Mouse (Mus musculus): ENCODE measurements around the gene Fbln2. TPM values are rescaled to one million over a fixed set of nuclear protein-coding genes. Genes with fewer than 3 reads are reported as not detected.

Fbln2 gene
- polyA plus RNA-seq, 1 experiment from 2014 or later = 156 TPM

DNA sequence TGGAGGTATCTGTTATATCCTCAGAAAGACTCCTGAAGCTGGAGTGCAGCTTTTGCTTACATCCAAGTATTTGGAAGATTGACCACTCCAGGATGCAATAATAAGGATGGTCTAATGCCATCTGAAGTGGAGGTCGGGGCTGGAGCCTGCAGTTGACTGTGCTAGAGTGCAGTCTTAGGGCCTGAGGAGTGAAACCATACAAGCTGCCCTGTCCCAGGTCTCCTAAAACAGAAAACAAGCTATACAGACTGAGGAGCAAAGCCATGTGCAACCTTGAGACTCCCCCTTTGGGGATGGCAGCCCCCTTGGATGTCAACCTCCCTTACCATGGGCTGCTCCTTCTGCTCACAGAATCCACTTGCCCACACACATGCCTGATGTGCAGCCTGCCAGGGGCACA lies 76.7 kb downstream of the Fbln2 start:
- H3K27ac ChIP-seq = no peak overlapping the region
- 54% methylated on average over 1 of the region's 1 CpGs for WGBS
- H3K9ac ChIP-seq = no peak overlapping the region
- no peak for ATAC-seq (replicated peaks; ENCODE audit: insufficient number of reproducible peaks, insufficient read depth, low FRiP score, low read depth)
- no peaks in the 10 kb centered on the region for H3K36me3 ChIP-seq
- no peaks in the 10 kb centered on the region for H3K9me3 ChIP-seq (replicated peaks)
- H3K27me3 ChIP-seq = peaks cover 99% of the 10 kb centered on the region
- H3K4me2 ChIP-seq = no peak overlapping the region
- H3K4me3 ChIP-seq = no peak overlapping the region
- H3K4me1 ChIP-seq (replicated peaks) = peaks cover 12% of the 10 kb centered on the region

DNA sequence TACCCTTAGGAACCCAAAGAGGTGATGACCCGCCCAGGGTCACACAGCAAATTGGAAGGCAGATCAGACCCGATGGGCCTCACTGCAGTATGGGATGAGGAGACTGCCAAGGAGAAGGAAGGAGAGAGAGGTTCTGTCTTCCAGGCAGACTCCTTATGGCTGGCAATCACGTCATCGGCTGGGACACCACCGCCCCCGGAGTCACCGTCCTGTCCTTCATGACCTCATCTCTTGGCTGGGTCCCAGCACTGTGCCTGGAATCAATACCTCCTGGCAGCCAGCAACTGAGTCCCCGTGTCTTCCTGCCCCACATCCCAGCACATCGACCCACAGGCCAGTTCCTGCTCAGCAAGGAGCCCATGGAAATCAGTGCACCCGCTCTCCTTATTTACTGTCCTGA lies 78.7 kb downstream of the Fbln2 start:
- H3K27ac ChIP-seq = no peak overlapping the region

DNA sequence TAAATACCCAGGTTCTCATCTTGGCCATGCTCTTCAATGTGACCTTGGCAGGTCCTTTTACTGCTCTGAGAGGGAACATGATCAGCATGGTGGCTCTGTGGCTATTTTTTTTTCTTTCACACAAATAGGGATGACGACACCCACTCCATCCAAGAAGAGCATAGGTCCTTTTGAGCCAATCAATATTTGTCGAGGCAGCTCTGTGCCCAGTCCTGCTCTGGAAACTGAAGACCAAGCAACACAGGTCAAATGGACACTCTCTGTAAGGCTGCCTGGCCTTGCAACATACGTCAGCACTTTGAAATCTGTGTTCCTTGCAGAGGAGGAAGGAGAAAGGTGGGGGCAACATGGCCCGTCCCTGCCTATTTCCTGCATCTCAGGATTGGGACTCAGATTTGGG lies 83.2 kb downstream of the Fbln2 start:
- no peaks in the 10 kb centered on the region for H3K36me3 ChIP-seq
- no peak overlapping the region for H3K9ac ChIP-seq
- ATAC-seq (replicated peaks; ENCODE audit: insufficient number of reproducible peaks, insufficient read depth, low FRiP score, low read depth) = no peak
- 64% methylated on average over 4 of the region's 4 CpGs for WGBS
- no peak overlapping the region for H3K4me2 ChIP-seq
- H3K27me3 ChIP-seq = peaks cover 88% of the 10 kb centered on the region
- H3K4me3 ChIP-seq = no peak overlapping the region
- no peak overlapping the region for H3K27ac ChIP-seq
- 0 out of 2 replicates have a peak, but pooled peaks cover 2% of the 10 kb centered on the region for H3K4me1 ChIP-seq (replicated peaks)
- no peaks in the 10 kb centered on the region for H3K9me3 ChIP-seq (replicated peaks)

More for the DNA sequence above, 78.7 kb downstream of the Fbln2 start:
- H3K4me1 ChIP-seq (replicated peaks) = peaks cover under 1% of the 10 kb centered on the region; the same call in 1 of the 2 replicates
- H3K27me3 ChIP-seq = peaks cover 96% of the 10 kb centered on the region
- no peak overlapping the region for H3K4me2 ChIP-seq
- no peaks in the 10 kb centered on the region for H3K36me3 ChIP-seq
- no peaks in the 10 kb centered on the region for H3K9me3 ChIP-seq (replicated peaks)
- H3K4me3 ChIP-seq = no peak overlapping the region
- WGBS = 58% methylated on average over 10 of the region's 10 CpGs
- no peak overlapping the region for H3K9ac ChIP-seq
- no peak for ATAC-seq (replicated peaks; ENCODE audit: insufficient number of reproducible peaks, insufficient read depth, low FRiP score, low read depth)

DNA sequence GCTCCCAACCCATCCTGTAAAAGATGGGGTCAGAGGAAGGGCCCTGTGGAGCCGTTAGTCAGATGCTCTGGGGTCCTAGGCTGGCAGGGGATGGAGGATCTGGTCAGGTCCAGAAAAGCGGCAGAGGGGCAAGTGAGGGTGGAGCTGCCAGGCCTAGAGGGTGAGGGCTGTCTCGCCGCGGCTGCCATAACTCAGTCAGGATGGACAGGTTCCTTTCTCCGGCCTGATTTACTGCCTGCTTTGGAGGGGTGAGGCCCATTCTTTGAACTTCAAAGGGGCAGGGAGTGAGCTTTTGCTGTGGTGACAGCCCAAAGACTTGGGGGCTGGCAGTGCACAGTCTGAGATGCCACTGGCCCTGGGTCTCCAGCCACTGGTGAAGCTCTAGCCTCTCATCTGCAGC lies 86.6 kb downstream of the Fbln2 start:
- Histone ChIP-seq H3K9me3 (replicated peaks) (no peaks in the 10 kb centered on the region), H3K4me1 (replicated peaks) (0 out of 2 replicates have a peak, but pooled peaks cover 9% of the 10 kb centered on the region), H3K4me2 (no peak overlapping the region), H3K4me3 (no peak overlapping the region), H3K27me3 (peaks cover 71% of the 10 kb centered on the region), H3K9ac (no peak overlapping the region), H3K36me3 (no peaks in the 10 kb centered on the region), H3K27ac (no peak overlapping the region)
- 50% methylated on average over 6 of the region's 6 CpGs for WGBS
- ATAC-seq (replicated peaks; ENCODE audit: insufficient number of reproducible peaks, insufficient read depth, low FRiP score, low read depth) = no peak

DNA sequence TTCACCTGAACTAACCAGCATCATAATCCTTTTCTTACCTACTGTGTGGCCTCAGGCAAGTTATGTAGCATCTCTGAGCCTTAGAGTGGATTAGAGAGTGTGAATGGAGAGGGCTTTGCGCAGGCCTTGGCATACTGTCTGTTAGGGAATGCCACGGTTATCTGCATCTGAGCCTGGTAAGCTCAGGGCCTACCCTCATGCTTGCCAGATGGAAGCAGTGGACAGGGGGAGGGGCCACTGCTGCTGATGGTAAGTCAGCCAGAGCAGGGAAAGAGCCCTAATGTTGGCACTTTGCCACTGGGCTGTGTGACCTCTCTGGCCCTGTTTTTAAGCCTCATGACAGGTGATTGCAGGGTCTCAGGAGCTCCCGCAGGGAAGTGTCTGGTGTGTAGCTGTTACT lies 87.8 kb downstream of the Fbln2 start:
- peaks cover 61% of the 10 kb centered on the region for H3K27me3 ChIP-seq
- 0 out of 2 replicates have a peak, but pooled peaks cover 9% of the 10 kb centered on the region for H3K4me1 ChIP-seq (replicated peaks)
- peak; percentile 44; the same call in 1 of the 2 replicates for ATAC-seq (replicated peaks; ENCODE audit: insufficient number of reproducible peaks, insufficient read depth, low FRiP score, low read depth)
- no peak overlapping the region for H3K4me3 ChIP-seq
- H3K9ac ChIP-seq = no peak overlapping the region
- no peak overlapping the region for H3K4me2 ChIP-seq
- WGBS = 38% methylated on average over 3 of the region's 3 CpGs
- no peak overlapping the region for H3K27ac ChIP-seq
- H3K9me3 ChIP-seq (replicated peaks) = no peaks in the 10 kb centered on the region
- H3K36me3 ChIP-seq = no peaks in the 10 kb centered on the region

DNA sequence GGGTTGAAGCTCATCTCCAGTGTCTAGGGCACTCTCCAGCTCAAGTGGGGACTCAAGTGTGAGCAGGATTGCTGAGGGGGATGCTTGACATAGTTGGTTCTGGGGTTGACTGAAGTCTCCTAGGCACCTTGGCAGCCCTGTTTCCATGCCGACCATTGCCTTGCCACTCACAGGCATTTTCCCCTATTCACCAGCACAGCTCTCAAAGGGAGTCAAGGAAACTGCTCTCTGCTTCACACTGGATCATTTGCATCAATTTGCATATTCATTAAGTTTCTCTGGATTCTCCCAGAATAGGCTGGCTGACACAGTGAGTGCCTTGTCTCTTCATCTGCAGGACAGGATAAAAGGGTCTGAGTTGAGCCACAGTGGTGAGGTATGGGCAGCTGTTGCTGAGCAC lies 89.6 kb downstream of the Fbln2 start:
- no peak for ATAC-seq (replicated peaks; ENCODE audit: insufficient number of reproducible peaks, insufficient read depth, low FRiP score, low read depth)
- Histone ChIP-seq H3K36me3 (no peaks in the 10 kb centered on the region), H3K4me3 (no peak overlapping the region), H3K4me1 (replicated peaks) (0 out of 2 replicates have a peak, but pooled peaks cover 9% of the 10 kb centered on the region), H3K4me2 (no peak overlapping the region), H3K27me3 (peaks cover 46% of the 10 kb centered on the region), H3K9ac (no peak overlapping the region), H3K9me3 (replicated peaks) (no peaks in the 10 kb centered on the region), H3K27ac (no peak overlapping the region)
- WGBS = 35% methylated on average over 1 of the region's 1 CpGs

DNA sequence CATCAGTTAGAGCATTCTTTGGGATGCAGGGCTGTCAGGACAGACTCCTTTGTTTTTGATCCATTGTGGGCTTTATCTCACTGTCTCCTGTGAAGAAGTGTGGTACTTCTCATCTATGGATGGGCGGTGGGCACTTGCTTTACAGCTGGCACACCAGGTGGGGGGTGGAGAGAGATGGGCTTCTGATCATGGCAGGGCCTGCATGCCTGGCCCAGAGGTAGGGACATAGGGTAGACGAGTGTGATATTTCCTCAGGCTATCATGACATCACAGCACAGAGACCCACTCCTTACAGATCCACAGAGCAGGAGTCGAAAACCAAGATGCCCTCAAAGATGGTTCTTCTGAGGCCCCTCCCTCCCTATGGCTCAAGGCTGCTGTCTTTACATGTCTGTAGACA lies 90.1 kb downstream of the Fbln2 start:
- H3K9ac ChIP-seq = no peak overlapping the region
- no peak for ATAC-seq (replicated peaks; ENCODE audit: insufficient number of reproducible peaks, insufficient read depth, low FRiP score, low read depth)
- WGBS = 83% methylated on average over 3 of the region's 3 CpGs
- H3K4me1 ChIP-seq (replicated peaks) = 0 out of 2 replicates have a peak, but pooled peaks cover 9% of the 10 kb centered on the region
- H3K27ac ChIP-seq = no peak overlapping the region
- H3K27me3 ChIP-seq = peaks cover 45% of the 10 kb centered on the region
- no peak overlapping the region for H3K4me2 ChIP-seq
- no peaks in the 10 kb centered on the region for H3K36me3 ChIP-seq
- H3K9me3 ChIP-seq (replicated peaks) = no peaks in the 10 kb centered on the region
- no peak overlapping the region for H3K4me3 ChIP-seq

DNA sequence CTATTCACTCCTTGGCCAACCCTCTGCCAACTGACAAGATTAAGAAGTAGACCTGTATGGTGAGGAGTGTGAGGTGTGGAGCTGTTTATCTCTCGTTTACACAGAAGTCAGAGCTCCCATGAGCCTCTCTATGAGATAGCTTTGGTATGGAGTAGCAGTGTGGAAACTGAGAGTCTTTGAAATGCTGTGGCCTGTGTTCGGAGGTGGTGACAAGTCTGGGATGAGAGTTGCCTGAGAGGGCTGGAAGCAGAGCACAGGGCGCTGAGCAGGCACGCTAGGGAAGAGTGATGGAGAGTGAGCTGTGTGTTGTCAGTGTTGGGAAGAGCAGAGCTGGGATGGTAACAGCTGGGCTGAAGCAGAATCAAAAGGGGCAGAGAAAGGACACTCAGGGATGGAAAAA lies 91.9 kb downstream of the Fbln2 start:
- no peak overlapping the region for H3K27ac ChIP-seq
- H3K4me2 ChIP-seq = no peak overlapping the region
- H3K27me3 ChIP-seq = peaks cover 32% of the 10 kb centered on the region
- no peak overlapping the region for H3K4me3 ChIP-seq
- no peak; the same call in 1 of the 2 replicates for ATAC-seq (replicated peaks; ENCODE audit: insufficient number of reproducible peaks, insufficient read depth, low FRiP score, low read depth)
- H3K36me3 ChIP-seq = no peaks in the 10 kb centered on the region
- no peak overlapping the region for H3K9ac ChIP-seq
- 21% methylated on average over 4 of the region's 4 CpGs for WGBS
- H3K9me3 ChIP-seq (replicated peaks) = no peaks in the 10 kb centered on the region
- 0 out of 2 replicates have a peak, but pooled peaks cover 9% of the 10 kb centered on the region for H3K4me1 ChIP-seq (replicated peaks)

DNA sequence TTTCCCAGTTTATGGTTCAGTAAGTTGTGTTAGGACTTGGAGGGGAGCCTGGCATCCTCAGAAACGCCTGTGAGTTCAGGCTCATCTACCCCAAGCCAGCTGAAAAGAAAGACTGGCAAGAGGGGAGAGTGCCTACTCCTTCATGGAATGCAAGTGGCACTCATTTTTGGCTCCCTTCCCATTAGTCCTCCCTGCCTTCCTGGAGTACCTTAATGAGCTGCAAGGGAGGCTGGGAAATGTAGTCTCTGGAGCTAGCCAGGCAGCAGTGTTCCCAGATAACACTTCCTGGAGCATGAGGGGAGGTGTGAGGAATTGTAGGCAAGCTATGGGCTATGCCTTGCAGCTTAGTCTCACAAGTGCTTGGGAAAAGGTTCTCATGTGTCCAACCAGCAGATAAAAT lies 95.7 kb downstream of the Fbln2 start:
- Histone ChIP-seq H3K4me2 (no peak overlapping the region), H3K9ac (no peak overlapping the region), H3K4me3 (no peak overlapping the region), H3K36me3 (no peaks in the 10 kb centered on the region), H3K27ac (no peak overlapping the region), H3K27me3 (peaks cover 10% of the 10 kb centered on the region), H3K4me1 (replicated peaks) (0 out of 2 replicates have a peak, but pooled peaks cover 7% of the 10 kb centered on the region), H3K9me3 (replicated peaks) (no peaks in the 10 kb centered on the region)
- no peak for ATAC-seq (replicated peaks; ENCODE audit: insufficient number of reproducible peaks, insufficient read depth, low FRiP score, low read depth)
- WGBS = 47% methylated on average over 1 of the region's 1 CpGs

DNA sequence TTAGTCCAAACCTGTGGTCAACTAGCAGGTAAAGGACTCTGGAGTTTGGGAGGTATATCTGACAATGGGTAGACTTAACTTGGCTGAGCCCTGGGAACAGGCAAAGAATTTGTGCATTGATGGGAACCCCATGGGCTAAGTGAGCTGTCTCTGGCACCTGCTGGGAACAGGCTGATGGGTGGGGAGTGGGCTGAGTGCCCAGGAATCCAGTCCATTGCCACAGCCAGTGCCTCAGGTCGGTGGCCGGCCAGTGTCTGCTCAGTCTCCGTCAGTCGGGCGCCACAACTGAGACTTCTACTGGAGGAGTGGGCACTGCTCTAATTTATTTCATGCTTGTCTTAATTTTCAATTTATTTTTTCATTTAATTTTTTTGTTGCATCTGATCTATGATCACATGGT lies 98.9 kb downstream of the Fbln2 start:
- 75% methylated on average over 5 of the region's 5 CpGs for WGBS
- no peak overlapping the region for H3K4me3 ChIP-seq
- no peak overlapping the region for H3K9ac ChIP-seq
- peaks cover 10% of the 10 kb centered on the region for H3K27me3 ChIP-seq
- no peak for ATAC-seq (replicated peaks; ENCODE audit: insufficient number of reproducible peaks, insufficient read depth, low FRiP score, low read depth)
- H3K36me3 ChIP-seq = no peaks in the 10 kb centered on the region
- H3K4me2 ChIP-seq = no peak overlapping the region
- H3K27ac ChIP-seq = no peak overlapping the region
- H3K9me3 ChIP-seq (replicated peaks) = peaks cover 4% of the 10 kb centered on the region; the same call in 1 of the 2 replicates
- no peaks in the 10 kb centered on the region for H3K4me1 ChIP-seq (replicated peaks)

DNA sequence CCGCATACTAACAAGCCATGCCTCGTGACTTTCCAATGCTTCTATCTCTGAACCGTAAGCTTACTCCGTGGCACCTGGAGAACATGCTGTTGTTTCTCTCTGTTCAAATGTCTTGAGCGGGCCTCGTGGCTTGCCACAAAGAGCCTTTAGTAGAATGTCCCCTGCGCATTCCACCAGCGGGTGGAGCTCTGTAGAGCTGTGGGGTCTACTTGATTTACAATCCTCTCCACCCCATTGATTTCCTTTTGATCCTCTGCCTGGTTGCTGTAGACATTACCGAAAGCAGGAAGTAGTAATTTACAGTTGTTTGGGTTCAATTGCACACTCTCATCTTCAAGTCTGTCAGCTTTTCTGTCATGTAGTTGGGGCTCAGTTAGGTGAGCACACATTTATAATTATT lies 100.2 kb downstream of the Fbln2 start:
- 68% methylated on average over 9 of the region's 9 CpGs for whole genome bisulfite sequencing
- H3K27me3 ChIP-seq = peaks cover 3% of the 10 kb centered on the region; the same call in 1 of the 2 replicates
- no peak overlapping the region for H3K27ac ChIP-seq
- peaks cover 4% of the 10 kb centered on the region; the same call in 1 of the 2 replicates for H3K9me3 ChIP-seq (replicated peaks)
- no peaks in the 10 kb centered on the region for H3K4me1 ChIP-seq (replicated peaks)
- no peak for ATAC-seq (replicated peaks; ENCODE audit: insufficient number of reproducible peaks, insufficient read depth, low FRiP score, low read depth)
- no peaks in the 10 kb centered on the region for H3K36me3 ChIP-seq
- H3K9ac ChIP-seq = no peak overlapping the region
- H3K4me2 ChIP-seq = no peak overlapping the region
- H3K4me3 ChIP-seq = no peak overlapping the region
